Mouse (Mus musculus) embryonic fibroblast, embryonic 13.5 days (primary cell): ENCODE data around the gene Blvrb.
"Not testable (repeated sequence)": the region's sequence is repeated elsewhere in the genome, so short reads cannot be mapped to it uniquely, and the experiment has no call there.

Experiments used
- CTCF ChIP-seq: IDR thresholded peaks from 2 replicates; pipeline ENCODE4 v1.5.1; 2011; ENCODE audit warnings: mild to moderate bottlenecking, control low read depth, low read length, moderate library complexity, borderline replicate concordance; ENCODE audit not compliant: insufficient read depth
- POLR2A ChIP-seq: IDR thresholded peaks from 2 replicates; pipeline ENCODE4 v1.6.1; 2011; ENCODE audit warnings: low read depth, mild to moderate bottlenecking, control low read depth, low read length, moderate library complexity

DNA sequence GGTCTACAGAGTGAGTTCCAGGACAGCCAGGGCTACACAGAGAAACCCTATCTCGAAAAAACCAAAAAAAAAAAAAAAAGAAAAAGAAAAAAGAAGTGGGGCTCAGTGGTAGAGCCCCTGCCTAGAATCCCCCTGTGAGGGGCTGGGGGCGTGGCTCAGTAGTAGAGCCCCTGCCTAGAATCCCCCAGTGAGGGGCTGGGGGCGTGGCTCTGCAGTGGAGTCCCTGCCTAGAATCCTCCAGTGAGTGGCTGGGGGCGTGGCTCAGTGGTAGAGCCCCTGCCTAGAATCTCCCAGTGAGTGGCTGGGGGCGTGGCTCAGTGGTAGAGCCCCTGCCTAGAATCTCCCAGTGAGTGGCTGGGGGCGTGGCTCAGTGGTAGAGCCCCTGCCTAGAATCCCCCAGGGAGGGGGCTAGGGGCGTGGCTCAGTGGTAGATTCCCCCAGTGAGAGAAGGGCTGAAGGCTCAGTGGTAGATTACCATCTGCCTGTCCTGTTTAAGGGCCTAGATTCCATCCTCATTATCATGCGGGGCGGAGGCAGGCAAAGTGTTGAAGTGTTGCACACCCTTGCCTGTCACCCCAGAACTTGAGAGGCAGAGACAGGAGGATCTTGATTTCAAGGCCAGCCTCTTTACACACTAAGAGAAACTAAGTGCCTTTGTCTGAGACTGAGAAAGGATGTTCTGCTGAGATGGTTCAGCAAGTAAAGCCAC lies 47.0 kb downstream of the Blvrb start:
- not testable (repeated sequence) for TF ChIP-seq CTCF, POLR2A
